Mouse (Mus musculus) midbrain, embryonic 15.5 days (tissue): ENCODE measurements at regions not wholly inside any gene's neighbourhood (a gene's known extent, or its start where the extent isn't known, plus 50 kb on each side); places are given as distances from the start of the nearest gene placed in this dataset.

Source experiments
- ATAC-seq: fragments of 200-750 bp; cut with Nextera tagmentation; replicated peaks from 2 replicates; pipeline ENCODE4 v1.8.0; 2017; ENCODE audit warnings: moderate TSS enrichment
- H3K27ac ChIP-seq: fragments of 300-500 bp; sonication (generic); 2 replicates; pipeline ENCODE4 v1.5.1; 2015; ENCODE audit warnings: mild to moderate bottlenecking, inconsistent platforms
- H3K27me3 ChIP-seq: fragments of 300-500 bp; sonication (generic); replicated peaks from 2 replicates; pipeline ENCODE4 v1.6.1; 2015; ENCODE audit warnings: inconsistent platforms
- H3K36me3 ChIP-seq: fragments of 300-500 bp; sonication (generic); replicated peaks from 2 replicates; pipeline ENCODE4 v1.6.1; 2015; ENCODE audit warnings: inconsistent platforms
- H3K4me1 ChIP-seq: fragments of 300-500 bp; sonication (generic); 2 replicates; pipeline ENCODE4 v1.6.1; 2015; ENCODE audit warnings: inconsistent platforms
- H3K4me2 ChIP-seq: fragments of 300-500 bp; sonication (generic); 2 replicates; pipeline ENCODE4 v1.6.1; 2015; ENCODE audit warnings: inconsistent platforms, mild to moderate bottlenecking, moderate library complexity
- H3K4me3 ChIP-seq: fragments of 300-500 bp; sonication (generic); 2 replicates; pipeline ENCODE4 v1.5.1; 2015; ENCODE audit warnings: mild to moderate bottlenecking, inconsistent platforms
- H3K9ac ChIP-seq: fragments of 300-500 bp; sonication (generic); 2 replicates; pipeline ENCODE4 v1.6.1; 2015; ENCODE audit warnings: mild to moderate bottlenecking, inconsistent platforms
- H3K9me3 ChIP-seq: fragments of 300-500 bp; sonication (generic); 2 replicates; pipeline ENCODE4 v1.6.1; 2016; ENCODE audit warnings: inconsistent platforms
- WGBS: fragments of 180-500 bp; shearing (Covaris S2); methylation state at CpG from one replicate; pipeline ENCODE4 v1.1.7; 2015; ENCODE audit warnings: mixed read lengths; 5-methylcytosine and 5-hydroxymethylcytosine counted together

GRCm38 (mm10) chr3:60270463-60270862 lies 188.8 kb downstream of the Sucnr1 start:
- Histone ChIP-seq H3K9ac (no peak overlapping the region), H3K27me3 (no peaks in the 10 kb centered on the region), H3K9me3 (no peaks in the 10 kb centered on the region), H3K4me3 (no peak overlapping the region), H3K4me2 (no peak overlapping the region), H3K27ac (no peak overlapping the region), H3K36me3 (no peaks in the 10 kb centered on the region), H3K4me1 (no peaks in the 10 kb centered on the region)
- WGBS = 74% methylated on average over 1 of the region's 1 CpGs
- no peak for ATAC-seq

GRCm38 (mm10) chr3:60273744-60274143 lies 192.1 kb downstream of the Sucnr1 start:
- Histone ChIP-seq H3K4me3 (no peak overlapping the region), H3K4me1 (no peaks in the 10 kb centered on the region), H3K27ac (no peak overlapping the region), H3K36me3 (no peaks in the 10 kb centered on the region), H3K4me2 (no peak overlapping the region), H3K9ac (no peak overlapping the region), H3K27me3 (no peaks in the 10 kb centered on the region), H3K9me3 (no peaks in the 10 kb centered on the region)
- ATAC-seq = no peak
- WGBS = 69% methylated on average over 1 of the region's 1 CpGs

- H3K27ac ChIP-seq = no peak overlapping the region
- no peaks in the 10 kb centered on the region for H3K36me3 ChIP-seq
- 88% methylated on average over 6 of the region's 6 CpGs for WGBS
- H3K9me3 ChIP-seq = no peaks in the 10 kb centered on the region
- H3K9ac ChIP-seq = no peak overlapping the region
- no peak overlapping the region for H3K4me2 ChIP-seq
- no peaks in the 10 kb centered on the region for H3K27me3 ChIP-seq
- no peaks in the 10 kb centered on the region for H3K4me1 ChIP-seq
- no peak for ATAC-seq
- H3K4me3 ChIP-seq = no peak overlapping the region
Measured at GRCm38 (mm10) chr3:60275249-60275838, 193.7 kb downstream of the Sucnr1 start.

- no peak for ATAC-seq
- WGBS = 65% methylated on average over 1 of the region's 1 CpGs
Measured at GRCm38 (mm10) chr3:60277791-60278190, 194.8 kb upstream of the Mbnl1 start.

GRCm38 (mm10) chr3:60281229-60281628 lies 191.4 kb upstream of the Mbnl1 start:
- Histone ChIP-seq H3K4me3 (no peak overlapping the region), H3K27me3 (no peaks in the 10 kb centered on the region), H3K4me2 (no peak overlapping the region), H3K36me3 (no peaks in the 10 kb centered on the region), H3K9ac (no peak overlapping the region), H3K9me3 (no peaks in the 10 kb centered on the region), H3K27ac (no peak overlapping the region), H3K4me1 (no peaks in the 10 kb centered on the region)
- no peak for ATAC-seq

More at GRCm38 (mm10) chr3:60277791-60278190, 194.8 kb upstream of the Mbnl1 start:
- no peaks in the 10 kb centered on the region for H3K9me3 ChIP-seq
- H3K36me3 ChIP-seq = no peaks in the 10 kb centered on the region
- no peaks in the 10 kb centered on the region for H3K4me1 ChIP-seq
- no peak overlapping the region for H3K4me3 ChIP-seq
- H3K9ac ChIP-seq = no peak overlapping the region
- no peak overlapping the region for H3K4me2 ChIP-seq
- H3K27me3 ChIP-seq = no peaks in the 10 kb centered on the region
- H3K27ac ChIP-seq = no peak overlapping the region

GRCm38 (mm10) chr3:60281959-60282495 lies 190.6 kb upstream of the Mbnl1 start:
- Histone ChIP-seq H3K9me3 (no peaks in the 10 kb centered on the region), H3K9ac (no peak overlapping the region), H3K4me3 (no peak overlapping the region), H3K27me3 (no peaks in the 10 kb centered on the region), H3K27ac (no peak overlapping the region), H3K4me1 (no peaks in the 10 kb centered on the region), H3K4me2 (no peak overlapping the region), H3K36me3 (no peaks in the 10 kb centered on the region)
- WGBS = 63% methylated on average over 3 of the region's 3 CpGs
- no peak for ATAC-seq

- H3K4me2 ChIP-seq = no peak overlapping the region
- H3K27me3 ChIP-seq = no peaks in the 10 kb centered on the region
- no peaks in the 10 kb centered on the region for H3K36me3 ChIP-seq
- H3K4me3 ChIP-seq = no peak overlapping the region
- H3K4me1 ChIP-seq = no peaks in the 10 kb centered on the region
- ATAC-seq = peak; percentile 93
- no peaks in the 10 kb centered on the region for H3K9me3 ChIP-seq
- no peak overlapping the region for H3K27ac ChIP-seq
- 76% methylated on average over 2 of the region's 2 CpGs for WGBS
- H3K9ac ChIP-seq = no peak overlapping the region
Measured at GRCm38 (mm10) chr3:60292142-60292541, 180.5 kb upstream of the Mbnl1 start.

GRCm38 (mm10) chr3:60292940-60293339 lies 179.7 kb upstream of the Mbnl1 start:
- Histone ChIP-seq H3K4me2 (no peak overlapping the region), H3K4me3 (no peak overlapping the region), H3K9ac (no peak overlapping the region), H3K4me1 (no peaks in the 10 kb centered on the region), H3K9me3 (no peaks in the 10 kb centered on the region), H3K27ac (no peak overlapping the region), H3K36me3 (no peaks in the 10 kb centered on the region), H3K27me3 (no peaks in the 10 kb centered on the region)
- WGBS = 72% methylated on average over 2 of the region's 2 CpGs
- ATAC-seq = no peak

- no peaks in the 10 kb centered on the region for H3K9me3 ChIP-seq
- no peaks in the 10 kb centered on the region for H3K4me1 ChIP-seq
- no peak overlapping the region for H3K9ac ChIP-seq
- no peaks in the 10 kb centered on the region for H3K36me3 ChIP-seq
- H3K27ac ChIP-seq = no peak overlapping the region
- no peak overlapping the region for H3K4me2 ChIP-seq
- no peak overlapping the region for H3K4me3 ChIP-seq
- WGBS = 91% methylated on average over 3 of the region's 3 CpGs
- ATAC-seq = no peak
- no peaks in the 10 kb centered on the region for H3K27me3 ChIP-seq
Measured at GRCm38 (mm10) chr3:60305399-60305798, 167.2 kb upstream of the Mbnl1 start.

- no peaks in the 10 kb centered on the region for H3K27me3 ChIP-seq
- H3K27ac ChIP-seq = no peak overlapping the region
- no peaks in the 10 kb centered on the region for H3K36me3 ChIP-seq
- no peak overlapping the region for H3K9ac ChIP-seq
- no peak for ATAC-seq
- no peak overlapping the region for H3K4me2 ChIP-seq
- no peaks in the 10 kb centered on the region for H3K4me1 ChIP-seq
- H3K4me3 ChIP-seq = no peak overlapping the region
- no peaks in the 10 kb centered on the region for H3K9me3 ChIP-seq
- 84% methylated on average over 3 of the region's 3 CpGs for WGBS
Measured at GRCm38 (mm10) chr3:60310402-60310801, 162.2 kb upstream of the Mbnl1 start.

- Histone ChIP-seq H3K4me3 (no peak overlapping the region), H3K36me3 (no peaks in the 10 kb centered on the region), H3K27ac (no peak overlapping the region), H3K9ac (no peak overlapping the region), H3K27me3 (no peaks in the 10 kb centered on the region), H3K4me2 (no peak overlapping the region), H3K9me3 (no peaks in the 10 kb centered on the region), H3K4me1 (no peaks in the 10 kb centered on the region)
- 83% methylated on average over 3 of the region's 3 CpGs for WGBS
- ATAC-seq = no peak
Measured at GRCm38 (mm10) chr3:60311178-60311577, 161.5 kb upstream of the Mbnl1 start.

GRCm38 (mm10) chr3:60320213-60320936 lies 152.3 kb upstream of the Mbnl1 start:
- H3K9ac ChIP-seq = no peak overlapping the region
- H3K4me2 ChIP-seq = no peak overlapping the region
- H3K4me3 ChIP-seq = no peak overlapping the region
- no peaks in the 10 kb centered on the region for H3K4me1 ChIP-seq
- no peaks in the 10 kb centered on the region for H3K9me3 ChIP-seq
- no peaks in the 10 kb centered on the region for H3K27me3 ChIP-seq
- no peaks in the 10 kb centered on the region for H3K36me3 ChIP-seq
- no peak overlapping the region for H3K27ac ChIP-seq
- no peak for ATAC-seq
- WGBS = 45% methylated on average over 1 of the region's 1 CpGs

GRCm38 (mm10) chr3:60323514-60323913 lies 149.1 kb upstream of the Mbnl1 start:
- Histone ChIP-seq H3K9me3 (no peaks in the 10 kb centered on the region), H3K27me3 (no peaks in the 10 kb centered on the region), H3K4me1 (no peaks in the 10 kb centered on the region), H3K27ac (no peak overlapping the region), H3K9ac (no peak overlapping the region), H3K36me3 (no peaks in the 10 kb centered on the region), H3K4me3 (no peak overlapping the region), H3K4me2 (no peak overlapping the region)
- ATAC-seq = no peak
